Mouse (Mus musculus): ENCODE results near the gene Acsl1. TPM values are rescaled to one million over a fixed set of nuclear protein-coding genes. Genes with fewer than 3 reads are reported as not detected.

Acsl1 gene
- total and polyA plus RNA-seq, 3 experiments: 26.2 to 33.9 TPM; not detected in 1

GRCm38 (mm10) chr8:46469071-46469769, 1.6 kb upstream of the Acsl1 start:
- no peak for TF ChIP-seq JUND (IDR thresholded peaks at IDR 0.05; ENCODE audit: low read depth, low read length)
- no peak for TF ChIP-seq GATA1 (IDR thresholded peaks at IDR 0.05; ENCODE audit: low read depth, low read length)
- TF ChIP-seq RAD21 (IDR thresholded peaks at IDR 0.05; ENCODE audit: low read depth, low read length): no peak
- no peak for TF ChIP-seq TCF12 (IDR thresholded peaks at IDR 0.05; ENCODE audit: low read depth, low read length)
- no peak for TF ChIP-seq ZC3H11A (IDR thresholded peaks at IDR 0.05; ENCODE audit: low read depth, low read length)
- TF ChIP-seq ELF1 (IDR thresholded peaks at IDR 0.05; ENCODE audit: low read depth, low read length): no peak
- no peak for TF ChIP-seq ZMIZ1 (IDR thresholded peaks at IDR 0.05; ENCODE audit: low read depth, low read length)
- no peak for TF ChIP-seq MAZ (IDR thresholded peaks at IDR 0.05; ENCODE audit: low read depth, low read length)
- no peak overlapping the region for H3K9ac ChIP-seq (ENCODE audit: control insufficient read depth, low read depth, low read length, poor library complexity, severe bottlenecking)
- H3K36me3 ChIP-seq (ENCODE audit: control insufficient read depth in 1 of 2, insufficient read depth in 2 of 2, low read length in 2 of 2): peaks cover 0 to 33% of the 10 kb centered on the region in 2 experiments; a peak in 2 of 4 replicates
- no peaks in the 10 kb centered on the region for H3K9me3 ChIP-seq (replicated peaks; ENCODE audit: insufficient read depth, low read length)
- H3K79me2 ChIP-seq (ENCODE audit: control insufficient read depth, insufficient read depth, low read length, poor library complexity): peaks cover 22% of the 10 kb centered on the region
- H3K4me3 ChIP-seq (ENCODE audit: control insufficient read depth in 1 of 2, insufficient read depth in 1 of 2, low read depth in 2 of 2, low read length in 2 of 2): no peak overlapping the region
- DNase-seq (ENCODE audit: low read depth, low spot score): no peak
- no peak overlapping the region for H3K27ac ChIP-seq (ENCODE audit: control insufficient read depth, low read depth, low read length)
- H3K4me1 ChIP-seq (ENCODE audit: control insufficient read depth in 1 of 2, insufficient read depth in 2 of 2, low read length in 2 of 2): peaks cover 20 to 27% of the 10 kb centered on the region in 2 experiments
- H3K27me3 ChIP-seq (ENCODE audit: control insufficient read depth in 1 of 2, insufficient read depth in 2 of 2, low read length in 2 of 2): no peaks in the 10 kb centered on the region

GRCm38 (mm10) chr8:46470091-46470791, 596 bp upstream of the Acsl1 start:
- TF ChIP-seq TAL1 (IDR thresholded peaks at IDR 0.05; ENCODE audit: low read length) (no peak), E2F4 (IDR thresholded peaks at IDR 0.05; ENCODE audit: borderline replicate concordance, low read depth, low read length) (no peak), SIN3A (IDR thresholded peaks at IDR 0.05; ENCODE audit: low read length) (no peak), JUND (IDR thresholded peaks at IDR 0.05; ENCODE audit: low read depth, low read length) (no peak), NELFE (IDR thresholded peaks at IDR 0.05; ENCODE audit: low read depth, low read length) (no peak), MYC (IDR thresholded peaks at IDR 0.05; ENCODE audit: low read depth, low read length) (no peak), GATA1 (IDR thresholded peaks at IDR 0.05; ENCODE audit: low read depth, low read length) (no peak), MAFK (IDR thresholded peaks at IDR 0.05; ENCODE audit: borderline replicate concordance, low read depth, low read length) (no peak), KAT2A (conservative IDR thresholded peaks at IDR 0.05; ENCODE audit: low read depth, low read length) (no peak), CHD1 (IDR thresholded peaks at IDR 0.05; ENCODE audit: low read depth, low read length) (no peak), MAZ (IDR thresholded peaks at IDR 0.05; ENCODE audit: low read depth, low read length) (no peak), UBTF (IDR thresholded peaks at IDR 0.05; ENCODE audit: borderline replicate concordance, insufficient read depth, low read depth, low read length) (no peak), GABPA (IDR thresholded peaks at IDR 0.05; ENCODE audit: low read depth, low read length) (no peak), ZMIZ1 (IDR thresholded peaks at IDR 0.05; ENCODE audit: low read depth, low read length) (no peak), NRF1 (IDR thresholded peaks at IDR 0.05; ENCODE audit: insufficient read depth, low read depth, low read length, poor library complexity, severe bottlenecking) (no peak), MYB (IDR thresholded peaks at IDR 0.05; ENCODE audit: low read depth, low read length) (no peak), MXI1 (IDR thresholded peaks at IDR 0.05; ENCODE audit: low read depth, low read length) (no peak)
- no peak overlapping the region for H3K4me3 ChIP-seq (ENCODE audit: control insufficient read depth in 1 of 2, insufficient read depth in 1 of 2, low read depth in 2 of 2, low read length in 2 of 2)
- no peak overlapping the region for H3K27ac ChIP-seq (ENCODE audit: control insufficient read depth, low read depth, low read length)
- H3K4me1 ChIP-seq (ENCODE audit: control insufficient read depth in 1 of 2, insufficient read depth in 2 of 2, low read length in 2 of 2): peaks cover 26 to 33% of the 10 kb centered on the region in 2 experiments
- H3K9ac ChIP-seq (ENCODE audit: control insufficient read depth, low read depth, low read length, poor library complexity, severe bottlenecking): no peak overlapping the region
- no peaks in the 10 kb centered on the region for H3K27me3 ChIP-seq (ENCODE audit: control insufficient read depth in 1 of 2, insufficient read depth in 2 of 2, low read length in 2 of 2)
- no peak for DNase-seq (ENCODE audit: low read depth, low spot score)
- peaks cover 0 to 38% of the 10 kb centered on the region in 2 experiments; a peak in 2 of 4 replicates for H3K36me3 ChIP-seq (ENCODE audit: control insufficient read depth in 1 of 2, insufficient read depth in 2 of 2, low read length in 2 of 2)
- no peaks in the 10 kb centered on the region for H3K9me3 ChIP-seq (replicated peaks; ENCODE audit: insufficient read depth, low read length)
- H3K79me2 ChIP-seq (ENCODE audit: control insufficient read depth, insufficient read depth, low read length, poor library complexity): peaks cover 23% of the 10 kb centered on the region
